Mouse (Mus musculus) WW6 (cell line): ENCODE results near the gene Samd10.

Experiments
- DNase-seq: peaks from one replicate; pipeline ENCODE4 v3.0.0-alpha.2; 2013; ENCODE audit warnings: low read depth, low spot score

Gene Samd10

DNA sequence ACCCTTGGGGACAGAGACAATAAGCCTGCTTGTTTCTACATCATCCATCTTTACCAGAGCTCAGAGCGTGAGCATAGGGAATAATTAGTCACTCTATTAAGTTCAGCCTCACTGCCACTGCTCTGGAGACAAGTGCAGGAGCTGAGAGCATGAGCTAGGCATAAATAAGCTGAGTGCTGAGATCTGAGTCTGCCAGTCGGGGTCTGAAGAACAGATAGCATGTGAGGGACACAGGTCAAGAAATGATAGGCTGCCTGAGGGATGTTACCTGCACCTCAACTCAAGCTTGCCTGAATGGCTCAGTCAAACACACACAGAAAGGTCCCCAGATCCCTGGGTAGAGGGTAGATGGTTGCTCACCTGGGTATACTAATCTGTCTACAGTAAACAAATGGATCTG lies 21.9 kb downstream of the Samd10 start:
- DNase-seq: no peak

DNA sequence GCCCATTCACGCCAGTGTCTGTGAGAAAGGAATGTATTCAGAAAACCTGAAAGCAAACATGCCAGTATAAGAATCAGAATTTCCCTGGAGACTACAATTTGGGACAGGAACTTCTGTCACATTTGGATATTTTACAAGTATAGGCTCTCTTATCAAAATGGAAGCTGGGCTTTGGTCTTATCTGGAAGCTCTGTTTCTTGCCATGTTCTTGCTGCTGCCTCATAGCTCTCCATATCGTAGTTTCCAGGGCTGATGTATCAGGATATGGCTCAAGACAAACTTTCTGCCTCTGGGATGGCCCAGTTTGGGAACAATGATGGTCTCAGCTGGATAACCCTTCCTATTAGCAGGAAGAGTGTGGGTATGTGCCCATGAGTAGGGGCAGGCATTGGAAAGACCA lies 22.4 kb downstream of the Samd10 start:
- no peak for DNase-seq

DNA sequence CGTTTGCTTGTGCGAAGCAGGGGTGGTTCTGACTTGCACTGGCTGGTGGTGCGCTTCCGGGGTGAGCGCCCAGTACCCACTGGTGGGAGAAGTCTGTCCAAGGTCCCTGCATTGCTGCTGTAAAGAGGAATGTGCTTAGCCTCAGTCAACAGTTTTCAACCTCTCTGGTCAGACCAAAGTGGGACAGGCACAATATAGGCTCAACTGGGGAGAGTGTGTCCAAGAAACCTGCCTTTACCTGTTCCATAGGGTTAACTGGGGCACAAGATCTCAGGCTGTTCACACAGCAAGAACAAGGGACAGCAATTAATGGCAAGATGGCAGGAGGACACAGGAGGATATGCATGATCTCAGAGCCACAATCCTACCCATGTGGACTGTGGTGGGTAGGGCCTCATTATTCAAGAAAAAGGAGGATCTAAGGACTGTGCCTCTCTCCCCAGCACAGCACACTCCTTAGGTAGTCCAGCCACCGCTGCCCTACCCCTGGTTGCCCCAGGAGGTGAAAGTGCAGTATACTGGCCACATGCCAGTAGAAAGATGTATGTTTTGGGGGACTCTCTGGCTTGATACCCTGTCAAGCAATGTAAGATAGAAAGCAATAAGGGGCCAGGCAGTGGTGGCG lies 24.0 kb downstream of the Samd10 start:
- DNase-seq: no peak

DNA sequence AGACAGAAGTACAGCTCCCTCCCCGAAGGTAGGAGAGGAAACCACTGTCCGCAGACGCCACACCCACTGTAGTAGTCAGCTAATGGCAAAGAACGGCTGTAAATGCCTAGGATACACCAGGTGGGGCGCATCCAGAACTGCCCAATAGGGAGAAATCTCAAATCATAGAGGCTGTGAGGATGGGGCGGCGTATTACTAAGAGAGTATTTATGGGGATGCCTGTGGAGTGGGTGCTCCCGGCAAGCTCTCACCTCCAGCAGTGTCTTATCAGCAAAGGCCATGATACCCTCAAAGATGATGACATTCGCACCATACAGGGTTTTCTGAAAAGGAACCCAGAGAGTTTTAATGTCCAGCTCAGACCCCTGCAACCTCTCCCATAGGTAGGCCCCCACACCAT lies 25.1 kb downstream of the Samd10 start:
- no peak for DNase-seq

DNA sequence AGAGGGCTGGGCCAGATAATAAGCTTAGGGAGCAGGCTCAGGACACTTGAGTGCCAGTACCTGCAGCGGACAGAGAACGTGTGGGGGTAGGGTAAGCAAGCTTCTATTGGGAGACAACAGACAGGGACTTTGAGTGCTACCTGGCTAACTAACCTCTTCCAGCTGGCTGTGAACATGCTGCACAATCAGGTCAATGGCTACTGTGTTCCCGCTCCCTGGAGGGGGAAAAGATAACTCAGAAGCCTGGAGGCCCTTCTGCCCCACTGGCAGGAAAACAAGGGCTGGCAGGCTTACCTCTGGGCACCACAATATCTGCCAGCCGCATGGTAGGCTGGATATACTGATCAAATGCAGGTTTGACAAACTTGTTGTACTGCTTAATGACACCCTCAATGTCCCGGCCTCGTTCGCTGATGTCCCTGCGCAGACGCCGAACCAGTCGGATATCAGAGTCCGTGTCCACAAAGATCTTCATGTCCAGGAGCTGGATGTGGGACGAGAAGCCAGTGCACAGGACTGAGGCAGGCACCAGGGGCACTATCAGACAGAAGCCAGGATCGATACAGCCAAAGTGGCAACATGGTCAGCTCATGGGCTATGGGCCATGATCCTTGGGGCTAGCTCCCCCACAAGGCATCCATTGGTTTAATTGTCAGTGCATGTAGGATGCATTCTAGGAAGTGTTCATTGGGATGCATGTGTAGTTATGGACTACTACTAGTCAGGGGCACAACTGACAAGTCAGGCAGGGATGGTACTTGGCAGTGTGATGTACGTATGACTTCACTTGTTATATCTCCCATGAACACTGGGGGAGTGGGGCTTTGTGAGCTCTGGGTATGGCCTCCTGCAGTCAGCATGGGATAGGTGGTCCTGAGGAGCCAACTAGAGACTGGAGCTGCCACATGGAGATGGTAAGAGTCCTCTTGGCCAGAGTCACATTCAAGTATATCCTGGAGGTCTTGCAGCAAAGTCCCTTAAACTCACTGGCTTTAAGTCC lies 25.8 kb downstream of the Samd10 start:
- no peak for DNase-seq

DNA sequence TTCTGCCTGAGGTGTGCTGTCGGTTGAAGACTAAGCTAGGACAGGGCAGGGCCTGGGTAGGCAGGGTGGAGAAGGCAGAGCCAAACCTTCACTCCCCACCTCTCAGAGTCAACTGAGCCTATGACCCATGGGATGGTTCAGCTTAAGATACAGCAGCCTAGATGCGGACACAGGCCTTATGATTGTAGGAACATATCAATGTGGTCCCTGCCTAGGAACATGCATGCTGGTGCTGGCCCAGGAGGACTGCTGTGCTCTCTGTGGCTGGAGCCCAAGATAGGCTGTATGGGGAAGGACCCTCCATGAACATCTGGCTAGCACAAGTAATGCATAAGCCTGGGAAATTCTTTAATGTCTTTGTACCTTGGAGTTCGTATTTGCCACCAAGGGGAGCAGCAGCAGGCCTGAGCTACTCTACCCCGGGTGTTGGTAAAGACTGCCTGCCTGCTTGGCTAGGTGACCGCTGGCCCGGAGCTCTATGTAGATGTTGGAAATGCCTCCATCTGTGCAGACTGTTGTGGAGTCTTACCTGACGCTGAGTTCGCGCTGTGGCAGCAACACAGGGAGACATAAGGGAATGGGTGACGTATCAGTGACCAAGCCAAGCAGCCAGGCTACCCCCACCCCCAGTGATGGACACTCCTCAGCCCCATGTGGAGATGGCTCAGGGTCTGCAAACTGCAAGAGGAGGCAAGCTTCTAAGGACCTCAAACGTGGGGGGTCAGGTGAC lies 26.9 kb downstream of the Samd10 start:
- DNase-seq: no peak

DNA sequence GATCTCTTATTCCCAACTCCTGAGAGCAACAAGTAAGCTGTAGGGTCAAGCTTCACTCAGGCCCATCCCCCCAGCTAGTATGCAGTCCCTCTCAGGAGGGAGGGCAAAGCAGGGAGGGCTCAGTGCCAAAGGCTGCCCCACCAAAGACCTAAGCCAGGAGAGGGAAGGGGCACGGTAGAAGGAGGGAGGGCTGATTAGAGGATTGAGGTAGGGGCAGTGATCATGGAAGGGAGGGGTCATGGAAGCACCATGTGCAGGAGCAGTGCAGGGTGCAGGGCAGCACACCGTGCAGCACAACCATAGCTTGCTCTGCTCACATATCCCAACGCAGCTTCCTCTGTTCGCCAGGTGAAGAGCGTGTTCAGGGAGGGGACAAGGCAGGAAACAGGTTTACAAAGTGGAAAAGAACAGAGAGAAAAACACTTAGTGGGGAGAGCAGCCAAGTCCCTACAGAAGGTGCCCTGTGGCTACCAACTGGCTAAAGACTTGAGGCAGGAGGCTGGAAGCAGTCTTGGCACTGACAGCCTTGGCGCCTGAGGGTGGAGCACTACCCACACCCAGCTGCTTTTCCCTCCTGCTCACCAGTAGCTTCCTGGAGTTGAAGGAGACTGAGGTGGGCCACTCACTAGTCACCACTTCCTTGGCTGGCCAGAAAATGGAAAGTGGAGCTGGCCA lies 28.0 kb downstream of the Samd10 start:
- DNase-seq: no peak

DNA sequence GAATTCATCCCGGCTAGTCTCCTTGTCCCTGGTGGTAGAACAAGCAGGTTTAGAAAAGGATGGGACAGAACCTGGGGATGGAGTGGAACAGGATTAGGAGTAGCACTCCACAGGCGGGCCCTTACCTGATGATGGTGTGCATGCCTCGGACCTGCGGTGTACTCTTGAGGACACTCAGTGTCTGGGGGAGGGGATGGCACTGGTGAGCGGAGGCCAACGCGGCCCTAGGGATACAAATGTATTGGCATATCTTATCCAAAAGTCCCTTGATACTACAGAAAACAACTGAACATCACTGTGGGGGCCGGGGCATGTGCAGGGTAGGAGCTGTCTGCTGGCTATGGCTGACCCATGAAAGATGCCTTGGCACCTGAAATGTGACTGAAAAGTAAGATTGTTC lies 28.6 kb downstream of the Samd10 start:
- no peak for DNase-seq

DNA sequence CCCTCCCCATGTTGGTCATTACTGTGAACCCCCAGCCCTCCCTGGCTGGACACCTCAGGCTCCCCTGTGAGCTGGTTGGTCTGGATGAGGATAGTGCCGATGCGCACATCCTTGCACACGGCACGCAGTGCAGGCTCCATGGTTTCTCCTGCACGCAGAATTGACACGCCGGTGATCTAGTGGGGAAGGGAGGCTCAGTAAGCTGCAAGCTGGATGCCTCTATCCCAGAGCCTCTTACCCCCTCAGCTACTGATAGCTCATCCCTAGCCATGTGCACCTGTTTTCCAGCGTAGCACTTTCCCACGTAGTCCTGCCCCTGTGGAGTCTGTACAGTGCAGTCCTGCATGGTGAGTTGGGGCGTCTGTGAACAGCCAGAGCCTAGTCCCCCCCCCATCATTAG lies 29.2 kb downstream of the Samd10 start:
- DNase-seq: no peak

DNA sequence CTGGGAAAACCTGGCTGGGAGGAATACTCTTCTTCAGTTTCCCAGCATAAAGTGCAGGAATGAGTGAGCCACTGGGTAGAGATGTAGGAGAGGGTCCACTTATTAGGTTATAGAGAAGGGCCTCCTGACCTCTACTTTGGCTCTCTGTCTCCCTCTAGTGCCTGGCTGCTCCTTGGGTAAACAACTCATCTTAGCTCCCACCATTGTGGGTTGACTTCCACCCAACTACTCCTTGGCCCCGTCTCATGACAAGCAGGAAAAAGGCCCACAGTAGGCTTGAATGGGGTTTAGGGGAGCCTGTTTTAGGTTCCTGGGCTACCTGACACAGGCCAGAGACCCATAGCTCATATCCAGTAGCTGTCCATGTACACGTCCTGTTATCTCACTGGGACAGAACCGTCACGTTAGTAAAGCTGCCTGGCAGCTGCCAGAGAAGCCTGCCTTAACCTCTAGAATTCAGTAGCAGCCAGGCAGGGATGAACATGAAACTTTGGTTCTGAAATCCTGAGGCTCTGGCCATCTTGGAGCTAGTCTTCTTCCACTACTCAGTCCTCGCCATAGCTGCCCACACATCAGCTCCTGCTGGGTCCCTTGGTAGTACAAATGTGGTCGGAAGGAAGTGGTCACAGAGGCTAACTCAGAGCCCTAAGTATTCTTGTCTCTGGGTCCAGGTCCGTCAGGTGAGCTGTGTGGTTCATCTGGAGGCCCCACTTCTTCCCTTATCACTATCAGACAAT lies 30.6 kb downstream of the Samd10 start:
- no peak for DNase-seq

DNA sequence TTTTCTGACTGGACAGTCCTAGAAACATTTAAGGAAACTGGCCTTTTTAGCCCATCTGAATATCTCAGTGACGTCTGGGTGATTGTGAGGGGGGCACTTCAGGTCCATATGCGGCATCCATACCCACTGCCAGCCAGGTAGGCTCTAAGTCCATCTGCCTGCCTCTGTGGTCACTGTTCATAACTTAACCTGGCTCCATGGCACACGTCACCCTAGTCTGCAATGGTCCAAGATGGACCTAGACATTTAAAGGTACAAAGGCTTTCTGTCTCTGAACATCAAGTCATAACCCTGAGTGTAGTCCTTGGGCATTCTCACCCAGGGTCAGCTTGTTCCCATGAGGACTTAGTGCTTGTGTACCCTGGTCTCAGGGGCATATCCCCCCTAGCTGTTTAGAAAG lies 31.7 kb downstream of the Samd10 start:
- DNase-seq: no peak

DNA sequence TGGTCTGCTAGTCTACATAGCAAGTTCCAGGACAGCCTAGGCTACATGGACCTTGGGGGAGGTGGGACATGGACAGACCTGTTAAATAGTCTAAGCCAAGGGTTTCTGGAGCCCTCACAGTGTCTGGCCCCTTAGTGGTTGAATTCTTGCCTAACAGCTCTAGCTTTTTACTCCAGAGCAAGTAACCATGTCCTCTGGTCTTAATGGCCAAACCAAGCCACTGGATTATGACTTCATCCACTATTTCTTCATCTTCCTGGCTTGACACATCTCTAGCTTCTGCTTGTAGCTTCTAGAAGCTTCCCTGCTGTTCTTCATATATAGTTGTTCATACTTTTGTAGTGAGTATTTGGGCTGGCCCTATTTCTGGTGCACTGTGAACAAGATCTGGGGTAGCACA lies 45.2 kb downstream of the Samd10 start:
- DNase-seq: no peak

DNA sequence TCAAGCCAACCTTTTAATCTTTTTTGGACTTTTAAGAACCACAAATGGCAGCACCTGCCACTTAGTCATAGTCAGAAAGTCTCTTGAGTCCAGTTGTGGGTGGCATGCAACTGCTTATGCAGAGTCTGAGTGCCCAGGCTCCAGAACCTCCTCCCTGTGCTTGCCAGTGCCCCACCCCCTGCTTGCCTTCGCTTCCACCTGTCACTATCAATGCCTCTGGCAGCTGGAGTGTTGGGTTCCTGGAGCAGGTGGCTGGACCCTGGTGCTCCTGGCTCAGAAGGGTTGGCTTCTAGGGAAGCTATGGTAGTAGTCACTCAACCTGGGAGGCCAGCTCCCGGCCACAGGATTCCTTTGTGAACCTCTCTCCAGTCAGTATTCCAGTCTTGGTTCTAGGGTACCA lies 48.8 kb downstream of the Samd10 start:
- DNase-seq: no peak

DNA sequence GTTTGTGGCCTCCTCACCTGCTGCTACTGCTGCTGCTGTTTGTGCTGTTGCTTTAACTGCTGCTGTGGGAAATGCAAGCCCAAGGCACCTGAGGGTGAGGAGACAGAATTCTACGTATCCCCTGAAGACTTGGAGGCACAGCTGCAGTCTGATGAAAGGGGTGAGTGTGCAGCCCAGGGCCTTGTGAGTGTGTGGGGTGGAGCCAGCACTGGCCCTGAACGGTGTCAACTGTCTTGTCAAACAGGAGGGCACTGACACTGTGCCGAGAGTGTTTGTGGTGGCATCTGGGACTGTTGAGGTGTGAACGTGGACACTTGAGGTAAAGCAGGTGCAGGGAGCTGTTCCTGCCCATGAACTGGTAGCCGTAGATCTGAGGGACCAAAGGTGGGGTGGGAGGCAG lies 50.3 kb downstream of the Samd10 start:
- DNase-seq: no peak

DNA sequence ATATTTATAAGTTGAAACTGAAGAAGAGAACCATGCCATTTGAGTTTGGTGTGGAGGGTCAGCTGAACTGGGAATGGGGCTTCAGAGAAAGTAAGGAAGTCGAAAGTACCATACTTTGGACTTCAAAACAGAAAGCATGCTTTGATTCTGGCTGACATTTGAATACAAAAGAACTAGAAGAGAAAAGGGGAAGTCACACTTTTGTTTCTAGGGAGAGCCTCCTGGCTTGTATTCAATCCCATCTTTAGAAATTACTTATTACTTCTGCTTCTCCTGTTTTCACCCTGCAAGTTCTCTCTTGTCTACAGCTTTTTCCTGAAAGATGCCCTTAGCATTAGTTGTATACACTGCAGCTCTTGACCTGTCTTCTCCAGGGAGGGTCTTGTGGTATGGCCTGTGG lies 50.8 kb downstream of the Samd10 start:
- DNase-seq: no peak

DNA sequence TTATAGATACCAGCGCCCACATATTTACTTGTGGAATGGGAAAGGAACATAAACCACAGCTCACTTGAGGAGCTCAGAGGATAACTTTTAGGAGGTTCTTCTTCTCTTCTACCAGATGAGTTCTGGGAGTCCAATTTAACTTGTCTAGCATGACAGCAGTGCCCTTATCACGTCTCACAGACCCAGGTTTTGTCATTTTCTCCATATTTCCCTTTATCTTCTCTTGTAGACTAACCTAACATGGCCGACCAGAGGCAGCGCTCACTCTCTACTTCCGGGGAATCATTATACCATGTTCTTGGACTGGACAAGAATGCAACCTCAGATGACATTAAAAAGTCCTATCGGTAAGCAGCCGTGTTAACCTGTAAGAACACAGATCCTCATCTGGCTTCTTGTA lies 52.9 kb downstream of the Samd10 start:
- no peak for DNase-seq
